Mouse (Mus musculus): ENCODE results near the gene Wnt2. TPM values are rescaled to one million over a fixed set of nuclear protein-coding genes. Genes with fewer than 3 reads are reported as not detected.

Gene Wnt2
- not detected for total RNA-seq (2023)

GRCm38 (mm10) chr6:18029746-18030656, at the start of gene Wnt2:
Gene Wnt2, minus strand, starts transcription at chr6:18030585.

Other genes with a start within 250 kb of the Wnt2 start
- not detected for gene Asz1, start 78.5 kb upstream of the Wnt2 start, total RNA-seq (2023)
- not detected for gene Cftr, start 140.1 kb upstream of the Wnt2 start, total RNA-seq (2023)